8 mouse cellular contexts compared by ENCODE assay signal in the genomic region with DNA sequence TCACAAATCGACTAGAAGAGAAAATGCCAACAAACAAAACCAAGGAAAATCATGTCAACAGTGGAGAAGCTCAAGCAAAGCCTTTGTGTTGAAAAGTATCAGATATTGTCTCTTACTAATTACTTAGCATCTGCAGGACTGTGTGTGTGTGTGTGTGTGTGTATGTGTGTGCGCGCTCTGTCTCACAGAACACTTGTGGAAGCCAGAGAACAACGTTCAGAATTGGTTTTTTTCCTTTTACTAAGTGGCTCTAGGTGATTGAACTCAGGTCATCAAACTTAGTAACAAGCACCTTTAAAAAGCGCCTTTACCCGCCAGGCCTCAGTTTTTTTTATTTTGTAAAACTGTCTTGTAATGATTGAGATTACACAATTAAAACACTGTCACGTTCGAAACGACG. TPM values are rescaled to one million over a fixed set of nuclear protein-coding genes. Genes with fewer than 3 reads are reported as not detected.
A peak's percentile ranks its signal among the peaks of the same experiment; 100 is the strongest.
DNase-seq lines count a peak whose midpoint lies in the region; ATAC-seq and TF ChIP-seq lines count a peak whose summit lies in the region.

No protein-coding gene starts in this region.

- no peaks in the 10 kb centered on the region; the same call in 1 of the 2 replicates for H3K36me3 ChIP-seq in kidney, adult 2 months (ENCODE audit: control insufficient read depth, insufficient read depth, low read length)
- H3K36me3 ChIP-seq in MEL (ENCODE audit: control insufficient read depth in 1 of 2, insufficient read depth in 2 of 2, low read length in 2 of 2): peaks cover 3 to 15% of the 10 kb centered on the region in 2 experiments
- H3K36me3 ChIP-seq in forebrain, embryonic 16.5 days (ENCODE audit: control insufficient read depth, insufficient read depth): peaks cover 24% of the 10 kb centered on the region

- no peak for TF ChIP-seq EP300 in MEL (IDR thresholded peaks at IDR 0.05; ENCODE audit: low read depth in 1 of 2, low read length in 2 of 2)

- H3K4me2 ChIP-seq in forebrain, embryonic 16.5 days (ENCODE audit: low read length): peak overlapping the region; percentile 50

- peaks cover 17% of the 10 kb centered on the region for H3K79me2 ChIP-seq in MEL (ENCODE audit: control insufficient read depth, insufficient read depth, low read length, poor library complexity)

- DNase-seq in kidney, adult 2 months: no peak
- no peak for DNase-seq in kidney, postnatal 36 days
- DNase-seq in MEL (ENCODE audit: low read depth, low spot score): no peak
- peak; percentile 6 for DNase-seq in mesoderm, embryonic 11.5 days (ENCODE audit: low read depth, low spot score)
- no peak for DNase-seq in gastrocnemius, adult 8-10 months (ENCODE audit: low spot score in 2 of 2)
- no peak for DNase-seq in lung, postnatal 14 days

- no peak for TF ChIP-seq CTCF in kidney, adult 2 months (conservative IDR thresholded peaks at IDR 0.05; ENCODE audit: insufficient read depth, insufficient read length, low read depth, low read length)
- TF ChIP-seq CTCF in MEL (IDR thresholded peaks at IDR 0.05 in 2 of 3, conservative IDR thresholded peaks at IDR 0.05 in 1 of 3; ENCODE audit: control insufficient read depth in 1 of 3, insufficient read depth in 1 of 3, low read depth in 2 of 3, low read length in 3 of 3, poor library complexity in 1 of 3, severe bottlenecking in 1 of 3): no peak

- H3K9me3 ChIP-seq in MEL (replicated peaks; ENCODE audit: insufficient read depth, low read length): no peaks in the 10 kb centered on the region
- no peaks in the 10 kb centered on the region for H3K9me3 ChIP-seq in forebrain, embryonic 16.5 days (ENCODE audit: control insufficient read depth, low read length)

- H3K9ac ChIP-seq in MEL (ENCODE audit: control insufficient read depth, low read depth, low read length, poor library complexity, severe bottlenecking): peak overlapping the region; percentile 63
- H3K9ac ChIP-seq in forebrain, embryonic 16.5 days (replicated peaks; ENCODE audit: low read depth, low read length): peak overlapping the region; percentile 99

- no peaks in the 10 kb centered on the region for H3K27me3 ChIP-seq in kidney, adult 2 months (replicated peaks; ENCODE audit: control insufficient read depth, insufficient read depth, low read length)
- no peaks in the 10 kb centered on the region; a peak in 1 of 4 replicates for H3K27me3 ChIP-seq in MEL (ENCODE audit: control insufficient read depth in 1 of 2, insufficient read depth in 2 of 2, low read length in 2 of 2)
- no peaks in the 10 kb centered on the region for H3K27me3 ChIP-seq in forebrain, embryonic 16.5 days (replicated peaks; ENCODE audit: control insufficient read depth, insufficient read depth, low read length)

- peak; percentile 29 for ATAC-seq in forebrain, embryonic 16.5 days
- ATAC-seq in megakaryocyte progenitor cell, adult 5-6 weeks (replicated peaks; ENCODE audit: poor library complexity): no peak

- no peak overlapping the region for H3K27ac ChIP-seq in kidney, adult 2 months (ENCODE audit: insufficient read depth, low read depth, low read length)
- H3K27ac ChIP-seq in MEL (ENCODE audit: control insufficient read depth, low read depth, low read length): peak overlapping the region; percentile 33; the same call in 1 of the 2 replicates
- H3K27ac ChIP-seq in forebrain, embryonic 16.5 days (ENCODE audit: low read length): peak overlapping the region; percentile 99

- no peak for TF ChIP-seq RAD21 in MEL (IDR thresholded peaks at IDR 0.05; ENCODE audit: low read depth, low read length)

- peaks cover 7% of the 10 kb centered on the region; the same call in 1 of the 2 replicates for H3K4me1 ChIP-seq in kidney, adult 2 months (ENCODE audit: control insufficient read depth, insufficient read depth, low read length)
- H3K4me1 ChIP-seq in MEL (ENCODE audit: control insufficient read depth in 1 of 2, insufficient read depth in 2 of 2, low read length in 2 of 2): peaks cover 3 to 12% of the 10 kb centered on the region in 2 experiments; a peak in 3 of 4 replicates
- peaks cover 12% of the 10 kb centered on the region for H3K4me1 ChIP-seq in forebrain, embryonic 16.5 days (replicated peaks; ENCODE audit: control insufficient read depth, insufficient read depth, low read length)

- no peak for TF ChIP-seq POLR2A in kidney, adult 2 months (IDR thresholded peaks at IDR 0.05; ENCODE audit: low read depth, low read length)
- no peak for TF ChIP-seq POLR2A in MEL (IDR thresholded peaks at IDR 0.05; ENCODE audit: control insufficient read depth in 1 of 2, insufficient read depth in 1 of 2, low read depth in 1 of 2, low read length in 2 of 2, poor library complexity in 1 of 2)

- peak overlapping the region; percentile 99; the same call in 1 of the 2 replicates for H3K4me3 ChIP-seq in kidney, adult 2 months (ENCODE audit: insufficient read depth, low read depth, low read length)
- peak overlapping the region; percentile 34 to 97 for H3K4me3 ChIP-seq in MEL (ENCODE audit: control insufficient read depth in 1 of 2, insufficient read depth in 1 of 2, low read depth in 2 of 2, low read length in 2 of 2)
- peak overlapping the region; percentile 87 for H3K4me3 ChIP-seq in forebrain, embryonic 16.5 days (replicated peaks; ENCODE audit: low read length)

- WGBS in kidney, adult 2 months: 36% methylated on average over 10 of the region's 10 CpGs
- WGBS in forebrain, embryonic 16.5 days: 28% methylated on average over 10 of the region's 10 CpGs

TF ChIP-seq in MEL, 35 proteins besides CTCF, POLR2A, EP300 and RAD21:
- TF ChIP-seq UBTF (IDR thresholded peaks at IDR 0.05; ENCODE audit: borderline replicate concordance, insufficient read depth, low read depth, low read length): no peak
- TF ChIP-seq ZKSCAN1 (IDR thresholded peaks at IDR 0.05; ENCODE audit: low read depth, low read length): no peak
- TF ChIP-seq ZNF384 (IDR thresholded peaks at IDR 0.05; ENCODE audit: low read depth, low read length): no peak

RNA-seq across cellular contexts. Expression of gene Smarcad1, which starts 0.5 kb away (rescaled TPM):
- 12.6 and 13.9 TPM in 2 replicates for polyA plus RNA-seq in kidney, adult 2 months (2012; rRNA removed)
- 41.2 and 42.7 TPM in 2 replicates for total RNA-seq in MEL (2012; rRNA removed)
- 10 to 100 TPM; 40.7 to 45.0 TPM for polyA plus RNA-seq in MEL (2012; ENCODE audit: insufficient read depth in 1 of 2, insufficient read length in 2 of 2, low read depth in 1 of 2, low replicate concordance in 2 of 2, missing spikeins in 1 of 2)
- polyA plus RNA-seq in forebrain, embryonic 16.5 days (2015; fragmentation: Nextera tagmentation; extraction: Ambion mirVana): 92.0 and 98.7 TPM in 2 replicates
- 1 to 10 TPM; 5.8 to 9.8 (median 8.5) TPM for total RNA-seq in gastrocnemius, adult 8-10 months (2022)
- 51.2 and 71.6 TPM in 2 replicates for total RNA-seq in megakaryocyte progenitor cell, adult 5-6 weeks (2015)
- 56.6 and 79.8 TPM in 2 replicates for total RNA-seq in megakaryocyte progenitor cell, adult 5-6 weeks (2017)
